Mouse (Mus musculus) neural tube, embryonic 12.5 days (tissue): ENCODE data around the gene Foxn2. TPM values are rescaled to one million over a fixed set of nuclear protein-coding genes. Genes with fewer than 3 reads are reported as not detected.
"Not testable (repeated sequence)": the region's sequence is repeated elsewhere in the genome, so short reads cannot be mapped to it uniquely, and the experiment has no call there.

Source experiments
- ATAC-seq: fragments of 200-750 bp; cut with Nextera tagmentation; 2 replicates; pipeline ENCODE4 v1.8.0; 2017; ENCODE audit warnings: low read depth, mild to moderate bottlenecking, moderate TSS enrichment, moderate library complexity; ENCODE audit not compliant: low FRiP score
- H3K27ac ChIP-seq: fragments of 300-500 bp; sonication (generic); 2 replicates; pipeline ENCODE4 v1.5.1; 2016
- H3K27me3 ChIP-seq: fragments of 300-500 bp; sonication (generic); replicated peaks from 2 replicates; pipeline ENCODE4 v1.6.1; 2016; ENCODE audit warnings: mild to moderate bottlenecking
- H3K36me3 ChIP-seq: fragments of 300-500 bp; sonication (generic); 2 replicates; pipeline ENCODE4 v1.6.1; 2016; ENCODE audit warnings: mild to moderate bottlenecking
- H3K4me1 ChIP-seq: fragments of 300-500 bp; sonication (generic); 2 replicates; pipeline ENCODE4 v1.6.1; 2016
- H3K4me2 ChIP-seq: fragments of 300-500 bp; sonication (generic); replicated peaks from 2 replicates; pipeline ENCODE4 v1.6.1; 2016; ENCODE audit warnings: mild to moderate bottlenecking
- H3K4me3 ChIP-seq: fragments of 300-500 bp; sonication (generic); 2 replicates; pipeline ENCODE4 v1.5.1; 2016
- H3K9ac ChIP-seq: fragments of 300-500 bp; sonication (generic); 2 replicates; pipeline ENCODE4 v1.6.1; 2016; ENCODE audit warnings: mild to moderate bottlenecking
- H3K9me3 ChIP-seq: fragments of 300-500 bp; sonication (generic); 2 replicates; pipeline ENCODE4 v1.6.1; 2016; ENCODE audit warnings: mild to moderate bottlenecking
- WGBS: fragments of 180-500 bp; shearing (Covaris S2); methylation state at CpG from one replicate; pipeline ENCODE4 v1.1.7; 2016; 5-methylcytosine and 5-hydroxymethylcytosine counted together
- polyA plus RNA-seq: library from polyadenylated mRNA; unstranded; fragments of >200 nt; fragmentation: Nextera tagmentation; extraction: Ambion mirVana; gene quantifications from 2 replicates; pipeline ENCODE4 v1.2.1, GENCODE M21; 2016

The Foxn2 gene
- polyA plus RNA-seq, 1 experiment from 2014 or later, result 12.5 TPM

DNA sequence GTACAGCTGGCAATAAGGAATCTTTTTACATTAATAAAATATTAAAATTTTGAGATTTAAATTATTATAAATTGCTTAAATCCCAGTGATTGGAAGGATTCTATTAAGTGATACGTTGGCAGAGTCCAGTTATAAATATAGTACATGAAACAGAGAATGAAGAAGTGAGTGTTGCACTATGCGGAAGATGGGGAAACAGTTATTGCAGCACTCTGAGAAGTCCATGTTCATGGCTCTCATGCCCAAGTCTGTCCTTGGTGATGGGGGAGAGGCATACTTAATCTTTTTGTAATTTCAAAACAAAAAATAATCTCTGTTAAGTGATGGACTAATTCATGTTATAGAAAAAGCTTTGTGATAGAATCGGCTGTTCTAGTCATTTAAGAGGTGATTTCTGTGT lies 17.6 kb downstream of the Foxn2 start:
- no peaks in the 10 kb centered on the region; the same call in 1 of the 2 replicates for H3K36me3 ChIP-seq
- H3K27ac ChIP-seq, result no peak overlapping the region
- no peak overlapping the region for H3K9ac ChIP-seq
- H3K4me2 ChIP-seq, result no peak overlapping the region
- H3K4me1 ChIP-seq, result no peaks in the 10 kb centered on the region
- H3K27me3 ChIP-seq, result no peaks in the 10 kb centered on the region
- no peak overlapping the region for H3K4me3 ChIP-seq
- no peak for ATAC-seq
- H3K9me3 ChIP-seq, result no peaks in the 10 kb centered on the region
- 93% methylated on average over 3 of the region's 3 CpGs for WGBS

DNA sequence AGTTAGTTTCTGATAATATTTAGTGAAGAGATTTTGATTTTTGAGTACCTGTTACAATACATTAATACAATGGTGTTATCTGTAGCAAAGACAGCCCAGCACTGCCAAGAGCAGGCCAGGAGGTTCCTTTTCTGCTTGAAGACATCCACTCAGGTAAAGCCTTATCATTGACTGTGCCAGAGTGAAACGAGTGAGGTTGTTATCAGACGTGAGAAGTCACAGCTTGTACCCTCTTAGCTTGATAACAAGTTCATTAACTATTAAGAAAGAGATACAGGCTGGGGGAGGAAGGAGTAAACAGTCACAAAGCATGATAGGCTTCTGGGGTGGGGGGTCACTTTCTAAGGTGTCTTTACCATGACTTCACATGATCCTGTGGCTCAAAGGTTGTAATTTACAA lies 19.0 kb downstream of the Foxn2 start:
- H3K36me3 ChIP-seq, result no peaks in the 10 kb centered on the region; the same call in 1 of the 2 replicates
- H3K27me3 ChIP-seq, result no peaks in the 10 kb centered on the region
- H3K4me2 ChIP-seq, result no peak overlapping the region
- H3K9ac ChIP-seq, result no peak overlapping the region
- ATAC-seq, result no peak
- H3K4me3 ChIP-seq, result no peak overlapping the region
- no peak overlapping the region for H3K27ac ChIP-seq
- no peaks in the 10 kb centered on the region for H3K4me1 ChIP-seq
- no peaks in the 10 kb centered on the region for H3K9me3 ChIP-seq
- WGBS, result 84% methylated on average over 2 of the region's 2 CpGs

DNA sequence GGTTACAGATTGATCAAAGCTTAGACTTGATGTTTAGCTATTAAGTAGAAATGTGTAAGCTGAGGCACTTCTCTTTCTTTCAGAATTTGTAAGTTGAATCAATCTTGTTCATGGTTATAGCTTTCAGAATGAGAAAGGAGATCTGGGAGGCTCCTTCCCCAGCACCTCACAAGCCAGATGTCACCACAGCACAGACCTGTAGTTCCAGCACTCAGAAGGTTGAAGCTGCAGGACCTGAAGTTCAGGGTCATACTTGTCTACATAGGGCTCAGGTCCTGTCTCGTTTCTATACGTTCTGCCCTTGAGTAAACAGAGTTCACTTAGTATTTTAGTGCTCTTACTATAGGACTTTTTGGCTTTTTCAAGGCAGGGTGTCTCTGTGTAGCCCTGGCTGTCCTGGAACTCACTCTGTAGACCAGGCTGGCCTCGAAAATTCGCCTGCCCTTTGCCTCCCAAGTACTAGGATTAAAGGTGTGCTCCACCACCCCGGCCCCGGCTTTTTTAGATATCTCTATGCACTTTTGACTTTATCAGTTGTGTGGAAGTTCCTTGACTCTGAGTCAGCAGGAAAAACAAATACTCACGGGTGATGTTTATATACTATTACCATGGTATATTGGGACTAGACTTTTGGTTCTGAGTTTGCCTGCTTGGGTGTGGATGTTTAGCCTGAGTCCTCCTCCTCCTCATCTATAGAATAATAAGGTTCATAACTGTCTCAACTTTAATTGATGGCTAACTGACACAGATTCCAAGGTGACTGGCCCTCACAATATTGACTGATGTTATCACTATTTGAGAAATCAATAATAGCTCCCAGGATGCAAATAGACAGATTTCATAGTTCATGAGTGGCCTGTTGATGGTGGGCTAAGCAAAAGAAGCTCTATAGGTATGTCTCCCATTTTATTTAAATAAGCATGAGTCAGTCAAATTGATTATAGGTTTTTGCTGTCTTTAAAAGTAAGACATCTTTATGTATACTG lies 19.7 kb downstream of the Foxn2 start:
- Histone ChIP-seq H3K4me2 (no peak overlapping the region), H3K27ac (no peak overlapping the region), H3K4me3 (no peak overlapping the region), H3K27me3 (no peaks in the 10 kb centered on the region), H3K9me3 (no peaks in the 10 kb centered on the region), H3K9ac (no peak overlapping the region), H3K36me3 (no peaks in the 10 kb centered on the region; the same call in 1 of the 2 replicates), H3K4me1 (no peaks in the 10 kb centered on the region)
- WGBS, result 95% methylated on average over 7 of the region's 7 CpGs
- ATAC-seq, result no peak

DNA sequence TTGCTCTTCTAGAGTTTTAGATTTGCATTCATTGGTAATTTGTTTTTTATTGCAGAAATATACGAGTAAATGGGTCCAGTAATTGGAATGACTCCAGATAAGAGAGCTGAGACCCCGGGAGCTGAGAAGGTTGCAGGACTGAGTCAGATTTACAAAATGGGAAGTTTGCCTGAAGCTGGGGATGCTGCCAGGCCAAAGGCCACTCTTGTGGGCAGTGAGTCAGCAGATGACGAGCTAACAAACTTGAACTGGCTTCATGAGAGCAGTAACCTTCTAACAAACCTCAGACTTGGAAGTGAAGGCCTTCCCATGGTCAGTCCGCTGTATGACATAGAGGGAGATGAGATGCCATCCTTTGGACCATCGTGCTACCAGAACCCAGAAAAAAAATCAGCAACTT lies 22.1 kb downstream of the Foxn2 start:
- Histone ChIP-seq H3K9me3 (no peaks in the 10 kb centered on the region), H3K9ac (no peak overlapping the region), H3K36me3 (peaks cover 2% of the 10 kb centered on the region; the same call in 1 of the 2 replicates), H3K4me3 (no peak overlapping the region), H3K27me3 (no peaks in the 10 kb centered on the region), H3K4me1 (no peaks in the 10 kb centered on the region), H3K27ac (no peak overlapping the region), H3K4me2 (no peak overlapping the region)
- WGBS, result 91% methylated on average over 5 of the region's 5 CpGs
- no peak for ATAC-seq

DNA sequence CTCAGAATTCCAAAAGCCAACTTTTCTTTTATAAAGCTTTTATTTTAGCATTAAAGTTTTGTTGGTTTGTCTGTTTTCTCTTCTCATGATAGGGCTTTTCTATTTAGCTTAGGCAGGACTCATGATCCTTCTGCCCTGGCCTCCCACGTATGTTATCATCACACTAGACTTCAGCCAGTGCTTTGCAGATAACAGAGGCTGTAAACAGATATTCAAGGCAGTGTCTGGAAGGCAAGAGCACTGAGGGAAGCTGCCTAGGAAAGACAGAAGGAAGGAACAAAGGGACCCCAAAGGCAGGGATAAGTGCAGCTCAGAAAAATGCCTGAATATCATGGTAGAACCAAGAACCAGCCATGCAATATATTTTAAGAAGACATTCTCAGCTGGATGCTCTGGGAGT lies 26.1 kb downstream of the Foxn2 start:
- no peak overlapping the region for H3K9ac ChIP-seq
- peaks cover 13% of the 10 kb centered on the region for H3K36me3 ChIP-seq
- H3K9me3 ChIP-seq, result no peaks in the 10 kb centered on the region
- no peak for ATAC-seq
- H3K27ac ChIP-seq, result no peak overlapping the region
- H3K27me3 ChIP-seq, result no peaks in the 10 kb centered on the region
- no peak overlapping the region for H3K4me3 ChIP-seq
- WGBS, result 94% methylated on average over 1 of the region's 1 CpGs
- no peak overlapping the region for H3K4me2 ChIP-seq
- H3K4me1 ChIP-seq, result no peaks in the 10 kb centered on the region

DNA sequence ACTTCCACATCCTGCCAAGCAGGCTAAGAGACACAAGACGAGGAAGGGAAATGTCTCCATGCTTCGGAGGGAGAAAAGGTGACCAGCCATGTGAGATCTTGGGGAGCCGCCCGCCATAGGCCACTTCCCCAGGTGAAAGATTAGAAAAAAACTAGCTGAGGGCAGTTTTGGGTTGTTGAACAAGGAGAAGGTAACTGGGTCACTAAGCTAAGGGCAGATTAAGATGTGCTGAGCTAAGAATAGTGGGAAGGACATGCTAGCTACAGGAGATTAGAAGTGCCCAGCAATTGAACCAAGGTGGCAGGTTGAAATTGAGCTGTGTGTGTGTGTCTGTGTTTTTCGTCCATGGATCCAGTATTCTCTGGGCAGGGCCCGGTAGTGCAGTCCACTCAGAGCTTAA lies 27.2 kb downstream of the Foxn2 start:
- 90% methylated on average over 6 of the region's 6 CpGs for WGBS
- H3K4me3 ChIP-seq, result no peak overlapping the region
- H3K27ac ChIP-seq, result no peak overlapping the region
- peaks cover 13% of the 10 kb centered on the region for H3K36me3 ChIP-seq
- no peaks in the 10 kb centered on the region for H3K27me3 ChIP-seq
- no peaks in the 10 kb centered on the region for H3K9me3 ChIP-seq
- no peak overlapping the region for H3K4me2 ChIP-seq
- H3K9ac ChIP-seq, result no peak overlapping the region
- H3K4me1 ChIP-seq, result no peaks in the 10 kb centered on the region
- no peak for ATAC-seq

DNA sequence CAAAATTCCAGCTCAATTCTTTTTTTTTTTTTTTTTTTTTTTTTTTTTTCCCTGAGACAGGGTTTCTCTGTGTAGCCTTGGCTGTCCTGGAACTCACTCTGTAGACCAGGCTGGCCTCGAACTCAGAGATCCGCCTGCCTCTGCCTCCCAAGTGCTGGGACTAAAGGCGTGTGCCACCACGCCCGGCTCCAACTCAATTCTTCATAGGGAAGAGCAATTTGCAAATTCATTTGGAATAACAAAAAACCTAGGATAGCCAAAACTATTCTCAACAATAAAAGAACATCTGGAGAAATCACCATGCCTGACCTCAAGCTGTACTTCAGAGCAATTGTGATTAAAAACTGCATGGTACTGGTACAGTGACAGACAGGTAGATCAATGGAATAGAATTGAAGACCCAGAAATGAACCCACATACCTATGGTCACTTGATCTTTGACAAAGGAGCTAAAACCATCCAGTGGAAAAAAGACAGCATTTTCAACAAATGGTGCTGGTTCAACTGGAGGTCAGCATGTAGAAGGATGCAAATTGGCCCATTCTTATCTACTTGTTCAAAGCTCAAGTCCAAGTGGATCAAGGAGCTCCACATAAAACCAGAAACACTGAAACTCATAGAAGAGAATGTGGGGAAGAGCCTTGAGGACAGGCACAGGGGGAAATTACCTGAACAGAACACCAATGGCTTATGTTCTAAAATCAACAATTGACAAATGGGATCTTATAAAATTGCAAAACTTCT lies 28.3 kb downstream of the Foxn2 start:
- not testable (repeated sequence) for H3K9ac ChIP-seq, ATAC-seq, H3K27me3 ChIP-seq, H3K4me3 ChIP-seq, H3K9me3 ChIP-seq, H3K27ac ChIP-seq, H3K4me1 ChIP-seq, H3K4me2 ChIP-seq
- H3K36me3 ChIP-seq, result peaks cover 13% of the 10 kb centered on the region
- WGBS, result 89% methylated on average over 5 of the region's 5 CpGs

DNA sequence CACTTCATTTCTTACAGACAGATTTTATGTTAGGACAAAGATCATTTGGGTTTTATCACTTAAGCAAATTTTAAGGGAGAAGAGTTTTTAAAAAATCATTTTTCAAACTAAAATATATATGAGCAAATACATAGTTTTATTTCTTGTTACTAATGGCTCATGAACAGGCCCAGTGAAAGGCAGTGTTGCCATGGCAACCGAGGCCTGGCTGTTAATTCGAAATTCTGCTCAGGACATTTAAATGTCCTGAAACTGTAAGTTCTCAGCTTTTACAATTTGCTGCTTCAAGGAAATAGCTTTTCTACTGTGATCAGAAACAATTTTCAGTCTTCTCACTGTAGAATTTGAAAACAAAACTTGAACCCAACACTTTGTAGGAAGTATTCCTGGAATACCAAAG lies 33.3 kb downstream of the Foxn2 start:
- WGBS, result 59% methylated on average over 2 of the region's 2 CpGs
- Histone ChIP-seq H3K4me1 (no peaks in the 10 kb centered on the region), H3K4me3 (no peak overlapping the region), H3K9me3 (no peaks in the 10 kb centered on the region), H3K36me3 (peaks cover 7% of the 10 kb centered on the region), H3K9ac (no peak overlapping the region), H3K27ac (no peak overlapping the region), H3K27me3 (no peaks in the 10 kb centered on the region), H3K4me2 (no peak overlapping the region)
- ATAC-seq, result no peak

DNA sequence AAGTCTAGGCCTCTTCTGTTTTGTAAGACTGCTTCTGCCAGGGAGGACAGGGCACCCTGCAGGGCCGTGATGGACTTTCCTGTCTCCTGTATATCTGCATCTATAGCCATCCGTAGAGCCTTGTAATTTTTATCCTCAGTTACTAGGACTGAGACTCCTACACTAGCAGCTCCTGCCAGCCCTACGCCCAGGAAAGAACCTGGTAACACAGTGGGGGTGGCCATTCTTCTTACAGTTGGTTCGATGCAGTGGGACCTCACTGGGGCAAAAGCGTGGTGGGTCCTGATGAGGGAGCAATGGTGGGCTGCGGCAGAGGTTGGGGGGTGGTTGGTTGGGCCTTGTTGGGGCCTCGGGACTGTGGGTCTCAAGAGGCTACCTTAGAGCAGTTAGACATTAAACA lies 36.7 kb downstream of the Foxn2 start:
- Histone ChIP-seq H3K4me2 (no peak overlapping the region), H3K9me3 (no peaks in the 10 kb centered on the region), H3K4me1 (no peaks in the 10 kb centered on the region), H3K9ac (no peak overlapping the region), H3K36me3 (no peaks in the 10 kb centered on the region), H3K27me3 (no peaks in the 10 kb centered on the region), H3K27ac (no peak overlapping the region), H3K4me3 (no peak overlapping the region)
- WGBS, result 94% methylated on average over 7 of the region's 7 CpGs
- ATAC-seq, result no peak

DNA sequence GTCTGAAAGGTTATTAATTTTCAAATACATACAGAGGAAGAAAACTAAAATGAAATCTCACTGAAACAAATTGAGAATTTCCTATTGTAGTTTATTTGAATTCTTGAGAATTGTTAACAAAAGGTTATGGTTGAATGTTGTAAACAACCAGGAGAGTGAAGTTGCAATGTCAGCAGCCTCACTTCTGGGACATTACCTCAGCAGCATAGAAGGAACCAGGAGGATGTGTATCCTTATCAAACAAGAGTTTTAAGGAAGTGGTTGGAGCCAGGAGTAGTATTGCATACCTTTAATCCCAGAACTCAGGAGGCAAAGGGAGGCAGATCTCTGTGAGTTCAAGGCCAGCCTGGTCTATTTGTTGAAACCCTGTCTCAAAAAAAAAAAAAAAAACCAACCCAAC lies 37.2 kb downstream of the Foxn2 start:
- Histone ChIP-seq H3K4me1 (no peaks in the 10 kb centered on the region), H3K9me3 (no peaks in the 10 kb centered on the region), H3K27me3 (no peaks in the 10 kb centered on the region), H3K27ac (no peak overlapping the region), H3K36me3 (no peaks in the 10 kb centered on the region), H3K4me2 (no peak overlapping the region), H3K4me3 (no peak overlapping the region), H3K9ac (no peak overlapping the region)
- ATAC-seq, result no peak

DNA sequence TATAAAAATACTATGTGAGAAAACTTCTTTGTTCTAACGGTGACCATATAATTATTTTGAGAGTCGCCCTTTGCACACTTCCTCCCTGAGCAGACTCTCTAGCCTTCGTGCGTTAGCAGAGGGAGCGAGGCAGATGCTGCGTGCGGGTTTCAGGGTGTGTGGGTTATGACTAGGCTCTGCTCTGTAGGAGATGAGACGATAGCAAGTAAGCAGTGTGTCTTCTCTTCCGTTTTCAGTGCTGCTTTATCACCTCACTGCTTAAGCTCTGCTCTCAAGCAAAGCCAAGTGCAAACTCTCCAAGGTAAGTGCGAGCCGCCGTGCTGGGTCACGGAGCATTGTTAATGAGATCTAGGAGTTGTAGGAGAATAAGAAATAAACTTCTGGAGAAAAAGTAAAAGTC lies 38.5 kb downstream of the Foxn2 start:
- no peak overlapping the region for H3K27ac ChIP-seq
- 89% methylated on average over 13 of the region's 13 CpGs for WGBS
- no peaks in the 10 kb centered on the region for H3K36me3 ChIP-seq

DNA sequence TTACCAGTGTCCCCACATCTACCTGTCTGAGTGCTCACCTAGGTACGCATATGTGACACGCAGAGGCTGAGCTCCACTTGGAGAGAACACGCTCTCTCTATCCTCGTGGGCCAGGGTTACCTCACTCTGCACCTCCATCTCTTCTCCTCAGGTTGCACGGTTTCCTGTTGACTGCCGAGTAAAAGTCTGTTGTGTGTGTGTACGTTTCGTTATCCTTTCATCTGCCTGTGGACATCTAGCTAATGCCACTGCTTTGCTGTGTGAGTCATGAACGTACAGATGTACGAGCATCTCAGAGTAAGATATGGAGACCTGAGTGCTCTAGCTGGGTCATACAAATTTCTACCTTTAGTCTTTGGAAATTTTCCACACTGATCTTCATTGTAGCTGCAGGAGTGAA lies 39.9 kb downstream of the Foxn2 start:
- WGBS, result 94% methylated on average over 10 of the region's 10 CpGs
- Histone ChIP-seq H3K9ac (no peak overlapping the region), H3K27ac (no peak overlapping the region), H3K4me2 (no peak overlapping the region), H3K27me3 (no peaks in the 10 kb centered on the region), H3K9me3 (no peaks in the 10 kb centered on the region), H3K36me3 (no peaks in the 10 kb centered on the region), H3K4me1 (no peaks in the 10 kb centered on the region), H3K4me3 (no peak overlapping the region)
- no peak for ATAC-seq

More for the DNA sequence above, 38.5 kb downstream of the Foxn2 start:
- Histone ChIP-seq H3K27me3 (no peaks in the 10 kb centered on the region), H3K4me2 (no peak overlapping the region), H3K9ac (no peak overlapping the region), H3K9me3 (no peaks in the 10 kb centered on the region), H3K4me3 (no peak overlapping the region), H3K4me1 (no peaks in the 10 kb centered on the region)
- no peak for ATAC-seq
